Mouse (Mus musculus) fat pad, adult 2 months (tissue): Measurements from ENCODE around the gene Wdfy2.

ENCODE experiments used
- DNase-seq: peaks from one replicate; pipeline ENCODE4 v3.0.0-alpha.2; 2011; ENCODE audit warnings: low read depth, low spot score; ENCODE audit errors: extremely low read depth

The Wdfy2 gene

DNA sequence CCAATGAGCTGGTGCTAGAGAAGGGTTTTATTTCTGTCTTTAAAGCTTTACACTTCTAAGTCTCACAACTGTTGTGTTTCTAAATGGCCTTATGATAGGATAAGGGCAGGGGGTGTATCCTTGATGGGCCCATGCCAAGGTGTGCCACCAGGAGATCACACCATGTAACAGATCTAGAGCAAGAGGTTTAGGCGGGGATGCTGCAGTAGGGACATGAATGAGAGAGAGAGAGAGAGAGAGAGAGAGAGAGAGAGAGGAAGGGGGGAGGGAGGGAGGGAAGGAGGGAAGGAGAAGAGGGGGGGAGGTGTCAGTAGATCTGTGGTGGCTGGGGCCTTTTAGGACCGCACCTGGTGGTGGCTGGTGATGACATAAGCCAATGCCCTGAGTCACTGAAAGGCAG, 5.5 kb downstream of the Wdfy2 start:
- DNase-seq, result no peak

- DNase-seq, result no peak
These were observed 6.7 kb downstream of the Wdfy2 start for GRCm38 (mm10) chr14:62844226-62844625.

DNA sequence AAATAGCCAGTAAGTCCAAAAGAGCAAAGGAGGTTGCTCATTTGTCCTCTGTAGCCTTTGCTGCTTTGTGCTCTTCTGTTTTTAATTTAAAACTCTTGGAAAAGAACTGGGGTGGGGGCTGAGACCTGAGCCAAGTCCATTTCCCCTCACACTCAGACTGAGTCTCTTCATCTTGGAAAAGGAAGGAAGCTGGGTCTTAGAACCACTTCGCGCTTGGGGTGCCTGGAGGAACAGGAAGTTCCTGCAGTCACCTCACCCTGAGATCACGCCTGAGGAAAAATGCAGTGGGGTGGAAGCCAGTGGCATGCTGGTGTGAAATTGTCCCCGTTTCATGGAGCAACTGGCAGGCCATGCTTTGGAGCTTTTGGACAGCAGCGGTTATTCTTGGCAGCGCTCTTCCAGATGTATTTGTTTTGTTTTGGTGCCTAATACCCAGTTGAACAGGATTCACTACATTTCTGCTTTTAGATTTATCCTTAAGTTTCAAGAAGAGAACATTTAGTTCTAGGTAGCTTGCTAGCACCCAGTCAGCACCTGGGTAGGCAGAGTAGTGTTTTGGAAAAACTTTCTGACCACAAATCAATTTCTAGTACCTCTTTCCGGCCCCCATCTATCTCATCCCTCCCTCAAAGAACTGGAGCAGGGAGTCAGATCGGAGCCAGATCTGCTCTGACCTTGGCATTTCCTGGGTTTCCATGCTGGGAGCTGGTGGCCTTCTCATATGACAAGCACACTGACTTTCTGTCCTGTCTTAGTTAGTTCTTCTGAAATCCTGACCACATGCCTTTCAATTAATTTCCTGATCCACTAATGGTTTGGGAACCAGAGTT, 7.7 kb downstream of the Wdfy2 start:
- DNase-seq, result peak; percentile 95

DNA sequence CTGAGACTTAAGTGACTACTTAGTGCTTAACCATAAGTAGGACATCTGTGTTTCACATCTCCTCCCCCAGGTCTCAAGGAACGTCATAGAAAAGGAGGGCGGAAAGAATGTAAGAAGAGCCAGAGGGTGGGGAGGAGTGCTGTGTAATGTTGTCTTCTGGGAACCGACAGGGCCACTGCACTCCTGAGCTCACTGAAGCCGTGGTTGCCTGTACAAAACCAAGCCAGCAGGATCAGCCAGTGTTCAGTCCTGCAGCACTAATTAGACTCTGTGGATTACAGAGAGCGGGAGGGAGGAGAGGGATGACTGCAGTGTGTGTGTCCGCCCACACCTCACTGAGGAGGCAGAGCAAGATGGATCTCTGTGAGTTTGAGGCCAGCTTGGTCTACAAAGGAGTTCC, 13.5 kb downstream of the Wdfy2 start:
- peak; percentile 74 for DNase-seq

DNA sequence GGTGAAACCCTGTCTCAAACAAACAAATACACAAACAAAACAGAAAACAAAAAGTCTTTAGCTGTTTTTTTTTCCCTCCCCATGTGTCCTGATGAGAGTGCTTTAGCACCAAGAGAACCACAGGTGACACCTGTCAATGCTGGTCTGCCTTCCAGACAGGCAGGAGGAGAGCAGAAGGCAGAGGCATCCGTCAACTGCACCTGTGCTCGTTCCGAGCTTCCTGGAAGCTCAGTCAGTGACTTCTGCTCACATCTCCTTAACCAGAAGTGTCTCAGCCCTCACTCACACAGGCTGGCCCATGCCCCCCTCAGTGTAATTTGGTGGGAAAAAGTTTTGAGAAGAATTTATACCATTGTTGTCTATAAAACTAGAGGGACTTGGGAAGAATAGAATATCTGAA, 15.4 kb downstream of the Wdfy2 start:
- no peak for DNase-seq

- DNase-seq, result no peak
These were observed 17.8 kb downstream of the Wdfy2 start for GRCm38 (mm10) chr14:62855077-62855835.

GRCm38 (mm10) chr14:62855863-62856262, 18.4 kb downstream of the Wdfy2 start:
- DNase-seq, result no peak

DNA sequence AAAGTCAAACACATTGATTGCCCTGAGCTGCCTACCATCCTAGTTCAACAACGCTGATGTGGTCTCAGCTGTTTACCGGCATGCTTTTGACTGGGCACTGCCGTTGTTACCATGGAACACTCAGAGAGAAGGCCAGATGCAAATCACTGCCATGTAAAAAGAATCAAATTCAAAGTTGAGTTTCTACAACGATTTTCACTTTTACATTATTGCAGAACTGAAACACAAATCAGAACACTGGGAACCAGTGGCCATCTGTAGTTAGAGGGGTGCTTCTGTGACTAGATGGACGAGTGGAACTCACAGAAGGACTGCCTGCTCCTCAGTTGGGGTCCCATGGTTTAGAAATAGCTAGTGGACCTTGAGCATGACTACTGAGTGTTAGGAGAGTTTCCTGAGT, 19.0 kb downstream of the Wdfy2 start:
- DNase-seq, result no peak

DNA sequence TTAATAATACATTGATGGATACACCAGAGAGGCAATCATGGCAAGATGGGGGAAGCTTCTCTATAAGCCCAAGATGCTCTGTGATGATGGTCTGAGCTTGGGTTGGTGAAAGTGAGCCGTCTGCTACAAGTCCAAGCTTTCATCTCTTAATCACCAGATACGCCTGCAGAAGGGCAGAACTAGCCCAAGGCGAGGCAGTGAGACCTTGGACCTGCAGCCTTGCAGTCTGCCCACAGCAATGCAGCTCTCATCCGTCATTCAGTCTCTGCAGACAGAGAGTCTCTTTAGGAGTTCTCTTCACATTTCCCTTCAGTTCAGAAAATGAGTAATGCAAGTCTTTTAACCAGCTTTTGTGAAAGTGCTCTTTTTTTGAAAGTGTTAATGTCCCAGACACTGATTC, 20.4 kb downstream of the Wdfy2 start:
- DNase-seq, result no peak

DNA sequence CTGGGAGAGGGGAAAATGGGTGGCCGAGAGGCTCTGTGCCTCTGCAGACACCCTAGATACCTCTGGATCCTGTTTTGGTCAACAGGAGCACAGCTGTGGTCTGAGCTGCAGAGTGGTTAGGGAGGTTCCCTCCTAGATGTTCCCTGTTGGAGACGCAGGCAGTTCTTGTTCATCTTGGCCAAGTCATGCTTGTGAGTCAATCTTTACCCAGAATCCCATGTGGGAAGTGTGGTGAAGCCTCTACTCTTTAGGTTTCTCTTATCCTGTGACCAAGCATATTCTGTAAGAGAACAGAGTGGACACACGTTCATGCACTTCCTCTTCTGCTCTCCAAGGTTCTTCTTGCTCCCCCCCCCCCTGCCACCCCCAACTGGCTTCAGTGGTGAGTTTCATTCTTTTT, 20.8 kb downstream of the Wdfy2 start:
- DNase-seq, result no peak

GRCm38 (mm10) chr14:62862564-62862963, 25.1 kb downstream of the Wdfy2 start:
- no peak for DNase-seq

GRCm38 (mm10) chr14:62864254-62864653, 26.8 kb downstream of the Wdfy2 start:
- DNase-seq, result no peak

GRCm38 (mm10) chr14:62865405-62865804, 27.9 kb downstream of the Wdfy2 start:
- no peak for DNase-seq

DNA sequence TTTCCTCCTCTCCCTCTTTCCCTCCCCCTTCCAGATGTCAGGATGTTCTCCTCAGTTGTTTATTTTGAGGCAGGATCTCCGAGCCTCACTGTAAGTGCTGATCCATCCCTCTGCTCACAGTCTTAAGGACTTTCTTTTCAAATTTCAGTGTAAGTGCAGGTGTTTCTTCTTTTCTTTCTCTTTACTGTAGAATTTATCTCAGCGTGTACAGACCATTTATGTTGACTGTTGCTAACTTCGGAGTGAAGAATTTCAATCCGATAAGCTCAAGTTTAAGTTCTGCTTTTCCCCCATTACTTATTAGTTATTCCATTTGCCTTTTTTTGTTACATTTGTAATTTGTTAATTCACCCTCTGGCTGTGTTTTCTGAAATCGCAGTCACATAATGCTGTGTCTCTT, 29.6 kb downstream of the Wdfy2 start:
- DNase-seq, result no peak

- no peak for DNase-seq
These were observed 30.1 kb downstream of the Wdfy2 start for GRCm38 (mm10) chr14:62867576-62867975.

GRCm38 (mm10) chr14:62868254-62868653, 30.8 kb downstream of the Wdfy2 start:
- DNase-seq, result no peak

- no peak for DNase-seq
These were observed 32.8 kb downstream of the Wdfy2 start for GRCm38 (mm10) chr14:62870238-62870638.

DNA sequence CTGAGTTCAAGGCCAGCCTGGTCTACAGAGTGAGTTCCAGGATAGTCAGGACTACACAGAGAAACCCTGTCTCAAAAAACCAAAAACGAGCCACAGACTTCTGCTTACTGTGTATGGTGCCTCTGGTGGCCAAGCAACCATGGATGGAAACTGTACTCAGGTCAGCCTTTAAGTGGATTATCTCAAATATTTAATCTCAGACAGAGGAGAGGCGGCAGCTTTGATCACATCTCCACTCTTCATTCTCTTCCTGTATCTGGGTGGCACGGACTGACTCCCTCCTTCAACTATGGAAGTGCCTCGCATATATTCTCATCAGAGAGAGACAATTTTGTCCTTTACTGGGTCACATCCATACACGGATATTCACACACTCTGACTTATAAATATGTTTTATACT, 34.0 kb downstream of the Wdfy2 start:
- DNase-seq, result no peak

DNA sequence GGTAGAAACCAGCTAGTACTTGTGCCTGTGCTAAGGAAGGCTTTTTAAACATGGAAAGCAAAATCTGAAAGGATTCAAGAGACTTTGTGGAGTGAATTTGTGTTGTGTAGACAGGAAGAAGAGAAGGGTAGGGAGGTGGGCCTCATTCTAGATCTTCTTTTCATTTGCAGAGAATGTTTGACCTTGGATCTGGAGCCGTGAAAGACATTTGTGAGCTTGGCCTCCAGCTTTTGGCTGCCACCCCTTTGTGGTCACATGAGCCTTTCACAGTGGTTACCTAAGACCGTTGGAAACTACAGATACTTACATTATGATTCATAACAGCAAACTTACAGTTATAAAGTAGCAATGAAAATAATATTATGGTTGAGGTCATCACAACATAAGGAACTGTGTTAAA, 34.5 kb downstream of the Wdfy2 start:
- DNase-seq, result no peak

GRCm38 (mm10) chr14:62873820-62874219, 36.3 kb downstream of the Wdfy2 start:
- DNase-seq, result no peak

DNA sequence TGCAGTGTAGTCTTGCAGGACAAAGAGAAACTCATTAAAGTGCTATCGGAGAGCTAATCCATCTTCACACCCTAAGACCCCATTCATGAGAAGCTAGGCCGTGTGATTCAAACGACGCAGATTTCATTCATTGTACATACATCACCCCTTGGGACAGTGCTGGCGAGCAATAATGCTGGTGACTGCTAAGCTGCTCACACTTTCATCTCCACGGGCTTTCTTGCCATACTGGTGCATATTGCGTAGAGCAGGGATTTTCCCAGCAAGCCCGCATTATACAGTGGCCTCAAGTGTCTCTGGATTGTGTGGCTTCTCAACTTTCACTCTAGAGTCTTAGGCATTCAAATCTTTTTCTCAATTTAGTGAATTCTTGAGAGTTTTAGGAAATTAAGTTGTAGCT, 36.9 kb downstream of the Wdfy2 start:
- no peak for DNase-seq

DNA sequence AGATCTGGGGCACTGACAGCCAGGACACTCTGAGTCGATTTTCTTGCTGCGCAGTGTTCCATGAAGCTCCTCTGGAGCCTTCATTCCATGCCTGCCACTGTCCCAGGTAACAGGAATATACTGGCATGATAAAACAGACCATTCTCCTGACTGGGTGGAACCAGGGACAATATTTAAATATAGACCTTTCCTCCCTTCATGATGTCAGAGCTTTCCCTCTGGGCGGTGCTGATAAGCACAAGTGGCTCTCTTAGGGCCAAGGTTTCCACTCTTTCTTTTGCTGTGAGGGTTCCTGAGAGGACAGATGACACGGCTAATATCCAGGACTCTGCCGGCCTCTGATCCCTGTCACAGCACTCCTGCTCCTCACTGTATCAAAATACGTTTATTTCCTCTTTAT, 40.6 kb downstream of the Wdfy2 start:
- no peak for DNase-seq
